18 mouse cellular contexts compared by ENCODE assay signal in genomic region chr2:120514181-120514580, GRCm38 (mm10).
"Had no signal": no experiment of that assay in that cellular context is flagged by ENCODE, and none has a peak within 500 bp of the region (broad histone marks: within the 10 kb centered on the region; RNA-seq: fewer than 3 reads in every experiment).

No protein-coding gene starts in this region.

- H3K27me3 ChIP-seq: midbrain, embryonic 12.5 days; neural tube, embryonic 13.5 days; neural tube, embryonic 15.5 days had no signal

- H3K4me1 ChIP-seq: midbrain, embryonic 10.5 days; midbrain, embryonic 12.5 days; neural tube, embryonic 13.5 days; neural tube, embryonic 15.5 days had no signal

- H3K4me3 ChIP-seq: midbrain, embryonic 10.5 days; midbrain, embryonic 12.5 days; myocyte; neural tube, embryonic 13.5 days; neural tube, embryonic 15.5 days had no signal

- DNase-seq: lung, adult 18-20 months; lung, embryonic 14.5 days; lung, postnatal 10 days; lung, postnatal 4 days; midbrain, embryonic 14.5 days; retina, postnatal 1 day; right cerebral cortex, adult 18-20 months; right cerebral cortex, postnatal 25 days; right cerebral cortex, postnatal 4 days; spleen, adult 18-20 months; thymus, adult 18-20 months; thymus, postnatal 25 days; thymus, postnatal 4 days had no signal

- H3K9me3 ChIP-seq: midbrain, embryonic 10.5 days; midbrain, embryonic 12.5 days; neural tube, embryonic 13.5 days; neural tube, embryonic 15.5 days had no signal
